Mouse (Mus musculus): ENCODE measurements around the gene Abraxas2.

The Abraxas2 gene

DNA sequence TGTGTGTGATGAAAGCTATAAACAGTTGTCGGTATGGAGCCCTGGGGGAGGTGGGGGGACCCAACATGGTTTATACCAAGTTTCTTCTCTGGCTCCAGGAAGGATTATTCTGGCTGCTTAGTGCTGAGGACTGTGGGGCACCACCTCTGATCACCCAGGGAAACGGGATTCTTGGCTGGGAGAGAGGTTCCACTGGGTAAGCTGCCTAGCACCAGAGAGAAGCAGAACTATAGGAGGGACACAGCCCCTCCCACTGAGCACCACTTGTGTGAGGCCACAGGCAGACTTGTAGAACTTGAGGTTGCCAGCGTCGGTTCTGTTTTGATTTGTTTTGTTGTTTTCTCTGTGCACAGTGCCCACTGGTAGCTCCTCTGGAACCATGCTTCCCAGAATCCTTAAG, 5.1 kb upstream of the Abraxas2 start:
- DNase-seq (ENCODE audit: low spot score), result no peak

DNA sequence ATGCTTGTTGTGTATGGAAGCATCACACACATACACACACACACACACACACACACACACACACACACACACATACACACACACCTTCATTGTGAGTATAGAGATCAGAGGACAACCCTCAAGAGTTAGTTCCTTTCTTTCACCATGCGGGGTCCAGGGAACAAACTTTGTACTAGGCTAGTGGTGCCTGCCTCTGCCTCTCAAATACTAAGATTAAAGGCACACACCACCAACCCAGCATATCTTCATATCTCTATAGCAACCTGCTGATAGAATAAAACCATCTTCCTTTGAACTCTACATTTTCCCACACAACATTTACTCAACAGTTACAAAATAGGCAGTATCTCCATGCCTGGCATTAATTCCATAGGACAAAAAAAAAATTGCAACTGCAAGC, 2.9 kb upstream of the Abraxas2 start:
- no peak for DNase-seq (ENCODE audit: low spot score)

DNA sequence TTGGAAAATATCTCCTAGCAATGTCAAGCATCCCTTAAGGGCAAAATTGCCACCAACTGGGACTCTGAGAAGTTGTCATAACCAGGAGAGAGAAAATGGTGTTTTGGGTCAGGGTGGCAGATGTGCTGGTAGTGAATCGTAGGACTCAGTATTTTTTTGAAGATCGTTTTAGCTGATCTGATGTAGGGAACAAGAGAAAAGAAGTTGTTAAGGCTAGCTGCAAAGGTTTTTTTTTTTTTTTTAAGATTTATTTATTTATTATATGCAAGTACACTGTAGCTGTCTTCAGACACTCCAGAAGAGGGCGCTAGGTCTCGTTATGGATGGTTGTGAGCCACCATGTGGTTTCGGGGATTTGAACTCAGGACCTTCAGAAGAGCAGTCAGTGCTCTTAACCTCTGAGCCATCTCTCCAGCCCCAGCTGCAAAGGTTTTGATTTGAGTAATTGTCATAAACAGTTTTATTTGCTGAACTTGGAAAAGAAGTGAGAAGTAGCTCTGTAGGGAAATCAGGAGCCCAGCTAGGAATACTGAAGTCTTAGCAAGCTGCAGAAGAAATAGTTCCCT, 899 bp upstream of the Abraxas2 start:
- DNase-seq (ENCODE audit: low spot score), result no peak

DNA sequence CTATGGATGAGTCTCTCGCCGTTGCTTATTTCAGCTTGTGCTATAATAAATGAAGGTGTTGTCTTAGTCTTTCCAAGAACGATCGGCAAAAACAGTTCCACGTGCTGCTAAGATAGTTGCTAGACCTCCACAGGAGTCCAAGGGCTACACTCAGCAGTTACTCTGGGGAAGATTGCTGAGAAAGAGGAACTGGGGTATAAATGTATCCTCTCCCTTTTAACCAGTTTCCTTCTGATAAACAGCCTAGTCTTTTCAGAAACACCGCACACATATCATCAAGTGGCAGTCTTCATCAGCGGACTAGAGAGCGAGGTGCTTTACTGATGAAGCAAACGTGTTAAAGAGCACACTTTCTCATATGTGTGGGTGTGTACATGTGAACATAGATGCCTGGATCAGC, 7.3 kb downstream of the Abraxas2 start:
- DNase-seq (ENCODE audit: low spot score), result no peak

DNA sequence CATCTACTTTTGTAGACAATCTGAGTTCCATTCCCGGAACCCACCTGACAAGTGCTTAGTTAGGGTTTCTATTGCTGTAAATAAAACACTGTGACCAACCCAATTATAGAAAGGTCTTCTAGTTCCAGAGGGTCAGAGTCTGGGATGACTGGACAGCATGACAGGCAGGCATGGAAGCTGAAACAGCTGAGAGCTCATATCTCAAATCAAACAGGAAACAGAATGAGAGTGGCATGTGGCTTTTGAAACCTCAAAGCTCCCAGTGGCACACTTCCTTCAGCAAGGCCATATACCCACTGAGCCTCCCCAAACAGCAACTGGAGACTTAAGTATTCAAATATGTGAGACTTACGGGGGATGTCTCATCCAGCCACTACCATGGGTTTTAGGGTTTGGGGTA, 14.0 kb downstream of the Abraxas2 start:
- no peak for DNase-seq (ENCODE audit: low spot score)

DNA sequence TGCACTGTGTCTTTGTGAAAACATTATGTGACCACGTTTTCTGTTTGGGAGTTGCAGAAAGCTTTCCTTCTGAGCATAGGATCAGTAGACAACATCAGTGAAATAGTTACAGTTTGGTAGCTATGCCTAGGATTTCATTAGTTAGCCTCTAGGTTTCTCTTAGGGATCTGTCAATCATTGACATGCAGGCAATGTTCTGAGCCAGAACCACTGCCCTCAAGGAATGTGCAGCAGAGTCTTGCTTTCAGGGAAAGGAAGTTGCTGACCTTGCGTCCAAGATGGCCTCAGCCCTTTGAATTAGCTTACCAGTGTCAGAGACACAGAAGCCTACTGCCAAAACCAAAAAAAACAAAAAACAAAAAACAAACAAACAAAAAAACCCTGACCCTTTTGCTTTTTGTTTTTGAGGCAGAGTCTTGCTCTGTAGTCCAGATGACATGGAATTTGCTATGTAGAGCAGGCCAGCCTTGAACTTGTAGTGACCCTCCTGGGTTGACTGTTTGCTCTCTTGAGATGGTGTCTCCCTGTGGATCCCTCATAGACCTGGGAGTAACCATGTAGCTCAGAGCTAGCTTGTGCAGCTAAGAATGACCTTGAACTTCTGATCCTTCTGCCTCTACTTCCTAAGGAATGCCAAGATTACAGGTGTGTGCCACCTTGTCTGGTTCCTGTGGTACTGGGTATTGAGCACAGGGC, 16.5 kb downstream of the Abraxas2 start:
- DNase-seq (ENCODE audit: low spot score), result no peak

DNA sequence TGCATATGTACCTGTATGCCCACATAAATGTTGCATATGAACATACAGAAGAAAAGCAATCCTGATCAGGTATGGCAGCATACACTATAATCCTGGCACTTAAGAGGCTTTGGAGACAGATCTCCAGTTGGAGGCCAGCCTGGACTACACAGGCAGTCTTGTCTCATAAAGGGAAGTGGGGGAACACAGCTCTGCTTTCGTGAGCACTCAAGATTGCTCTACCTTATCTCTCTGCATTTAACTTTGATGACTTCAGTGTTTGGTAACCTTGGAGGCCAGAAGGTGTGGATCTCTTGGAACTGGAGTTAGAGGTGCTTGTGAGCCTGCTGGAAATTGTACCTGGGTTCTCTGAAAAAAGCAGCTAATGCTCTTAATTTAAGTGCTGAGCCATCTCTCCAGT, 21.3 kb downstream of the Abraxas2 start:
- no peak for DNase-seq (ENCODE audit: low spot score)

DNA sequence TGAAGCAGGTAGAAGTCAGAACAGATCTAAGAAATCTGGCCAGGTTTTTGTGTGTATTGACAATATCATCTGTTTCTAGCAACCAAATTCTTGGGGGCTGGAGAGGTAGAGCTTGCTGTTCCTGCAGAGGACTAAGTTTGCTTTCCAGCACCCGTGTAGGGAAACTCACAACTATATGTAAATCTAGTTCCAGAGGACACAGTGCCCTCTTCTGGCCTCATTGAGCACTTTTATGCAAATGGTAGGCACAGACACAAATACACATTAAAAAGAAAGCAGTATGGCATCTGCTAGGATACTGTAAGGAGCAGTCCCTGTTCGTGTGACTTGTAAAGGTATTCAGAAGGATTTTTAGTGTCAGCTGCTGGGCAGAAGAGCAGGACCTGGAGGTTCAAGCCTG, 23.3 kb downstream of the Abraxas2 start:
- DNase-seq (ENCODE audit: low spot score), result peak; percentile 41

DNA sequence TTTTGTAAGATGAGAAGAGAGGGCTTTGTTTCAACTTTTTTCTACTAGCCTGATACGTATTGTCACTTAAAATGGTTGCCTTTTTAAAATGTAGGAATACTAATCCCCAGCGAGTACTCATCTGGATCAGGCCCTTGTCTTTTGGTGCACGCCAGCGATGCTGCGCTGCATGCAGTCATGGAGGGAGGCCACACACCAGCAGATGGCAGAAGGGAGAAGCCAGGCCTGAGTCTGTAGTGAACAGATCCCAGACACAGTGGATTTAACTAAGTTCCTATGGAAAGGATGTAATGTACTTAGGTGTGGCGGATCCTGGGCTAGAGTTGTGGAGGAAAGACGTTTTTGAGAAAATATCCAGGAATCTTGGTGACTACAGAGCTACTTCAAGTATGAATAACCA, 25.0 kb downstream of the Abraxas2 start:
- DNase-seq (ENCODE audit: low spot score), result peak; percentile 9

DNA sequence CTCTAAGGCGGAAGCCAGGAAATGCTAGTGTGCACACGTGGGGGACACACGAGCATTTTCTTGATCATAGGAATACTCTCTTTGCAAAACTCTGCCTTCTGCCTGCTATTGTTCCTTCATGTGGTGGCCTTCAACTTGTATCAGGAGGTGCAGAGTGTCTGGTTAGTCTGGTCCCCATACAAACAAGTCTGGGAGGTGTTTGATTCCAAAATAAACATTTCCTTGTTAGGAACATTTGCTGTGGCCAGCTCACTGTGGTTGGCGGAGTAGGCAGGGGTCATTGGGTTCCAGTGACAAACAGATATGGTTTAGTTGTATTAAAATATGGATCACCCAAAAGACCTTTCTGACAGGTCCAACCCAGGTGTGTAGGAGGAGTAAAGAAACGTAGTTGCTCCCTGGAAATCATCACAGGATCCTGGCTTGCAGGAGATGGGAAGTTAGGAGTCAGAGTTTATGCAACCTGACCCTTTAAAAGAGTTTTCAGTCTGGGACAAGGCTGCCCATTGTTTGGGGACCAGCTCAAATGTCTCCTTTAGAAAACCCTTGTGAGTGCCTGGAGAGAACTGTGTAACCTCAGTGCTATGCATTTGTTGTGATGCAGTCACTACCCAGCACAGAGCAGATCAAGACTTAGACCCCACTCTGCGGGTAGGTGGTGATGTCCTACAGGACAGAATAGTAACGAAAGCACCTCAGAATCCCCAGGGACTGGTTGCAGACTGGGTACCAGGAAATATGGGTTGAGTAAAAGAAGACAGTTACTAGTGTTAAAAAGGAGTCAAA, 28.2 kb downstream of the Abraxas2 start:
- DNase-seq (ENCODE audit: low spot score), result peak; percentile 33

DNA sequence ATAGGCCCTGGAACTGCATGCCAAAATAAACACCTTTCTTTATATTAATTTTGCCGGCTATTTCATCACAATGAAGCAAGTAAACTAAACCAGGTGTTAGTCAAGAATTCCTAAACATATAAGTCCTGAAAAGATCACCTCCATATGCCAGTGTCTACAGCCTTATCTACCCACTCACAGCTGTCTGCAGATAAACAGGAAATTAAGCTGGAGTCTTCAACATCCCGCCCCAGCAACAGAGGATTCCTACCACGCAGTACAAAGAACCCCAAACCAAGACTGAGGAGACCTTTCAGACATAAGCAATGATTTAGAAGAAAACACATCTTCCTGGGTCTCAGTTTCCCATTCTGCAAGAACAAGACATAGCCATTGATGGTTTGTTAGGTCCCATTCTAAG, 29.0 kb downstream of the Abraxas2 start:
- no peak for DNase-seq (ENCODE audit: low spot score)

DNA sequence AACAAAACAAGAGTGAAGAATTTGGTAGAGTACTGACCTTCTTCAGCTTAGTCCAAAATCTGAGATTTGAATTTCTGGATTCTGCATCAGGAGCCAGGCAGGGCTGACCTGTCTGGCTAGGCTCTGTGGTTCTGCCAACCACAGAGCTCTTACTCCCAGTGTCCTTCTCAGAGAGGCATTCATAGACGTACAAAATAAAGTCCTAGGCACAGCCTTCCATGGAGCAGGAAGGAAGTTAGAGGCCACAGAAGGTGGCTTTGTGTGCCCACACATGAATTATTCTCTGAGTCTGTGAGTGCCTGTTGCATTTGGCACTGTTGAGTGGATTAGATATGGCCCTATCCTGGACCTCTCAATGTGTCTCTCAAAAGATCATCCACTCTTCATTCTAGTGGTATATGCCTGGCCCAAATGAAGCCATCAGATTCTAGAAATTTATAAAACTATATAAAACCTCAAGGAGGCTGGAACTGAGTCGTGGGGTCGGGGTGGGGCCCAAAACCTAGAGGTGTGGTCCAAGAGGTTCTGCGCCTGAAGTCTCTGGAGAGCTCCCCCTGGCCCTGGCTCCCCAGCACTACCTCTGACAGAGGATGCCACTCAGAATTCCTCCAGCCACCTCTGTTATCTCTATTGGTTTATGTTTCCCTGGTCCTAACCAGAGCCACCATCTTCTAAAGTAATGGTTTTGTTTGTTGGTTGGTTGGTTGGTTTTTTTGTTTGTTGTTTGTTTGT, 29.7 kb downstream of the Abraxas2 start:
- DNase-seq (ENCODE audit: low spot score), result no peak

DNA sequence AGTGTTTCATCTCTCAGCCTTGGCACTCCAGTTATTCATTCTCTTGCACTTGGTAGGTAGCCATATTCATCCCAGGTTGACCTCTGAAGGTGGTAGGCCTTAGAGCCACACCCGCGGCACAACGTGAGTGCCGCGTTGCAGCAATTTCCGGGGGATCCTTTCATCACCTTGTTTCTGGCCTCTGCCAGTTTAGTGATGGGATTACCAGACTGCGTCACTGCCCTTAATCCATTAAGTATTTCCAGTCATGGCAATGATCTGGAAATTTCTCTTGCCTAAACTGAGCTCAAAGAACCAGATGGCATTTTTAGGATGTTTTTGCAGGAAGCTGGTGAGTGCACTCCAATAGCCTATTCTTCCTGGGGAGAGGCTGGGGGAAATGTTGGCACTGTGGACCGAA, 30.7 kb downstream of the Abraxas2 start:
- no peak for DNase-seq (ENCODE audit: low spot score)

DNA sequence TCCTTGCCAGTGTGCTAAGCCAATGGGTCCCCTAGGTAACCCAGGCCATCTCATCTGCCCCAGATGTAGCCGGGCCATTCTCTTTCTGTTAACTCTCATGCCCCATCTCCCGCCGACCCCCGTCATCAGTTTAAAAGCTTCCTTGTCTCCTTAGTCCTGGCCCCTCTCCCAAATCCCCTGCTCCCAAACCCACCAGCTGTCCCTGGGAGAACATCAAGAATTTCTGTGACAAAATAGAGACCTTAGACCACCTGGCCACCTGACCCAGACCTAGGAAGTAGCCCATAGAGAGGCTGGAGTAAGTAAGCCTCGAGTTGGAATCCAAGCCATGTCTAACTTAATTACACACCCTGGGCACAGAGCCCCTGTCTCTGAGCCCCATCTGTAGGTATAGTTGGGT, 31.2 kb downstream of the Abraxas2 start:
- no peak for DNase-seq (ENCODE audit: low spot score)

DNA sequence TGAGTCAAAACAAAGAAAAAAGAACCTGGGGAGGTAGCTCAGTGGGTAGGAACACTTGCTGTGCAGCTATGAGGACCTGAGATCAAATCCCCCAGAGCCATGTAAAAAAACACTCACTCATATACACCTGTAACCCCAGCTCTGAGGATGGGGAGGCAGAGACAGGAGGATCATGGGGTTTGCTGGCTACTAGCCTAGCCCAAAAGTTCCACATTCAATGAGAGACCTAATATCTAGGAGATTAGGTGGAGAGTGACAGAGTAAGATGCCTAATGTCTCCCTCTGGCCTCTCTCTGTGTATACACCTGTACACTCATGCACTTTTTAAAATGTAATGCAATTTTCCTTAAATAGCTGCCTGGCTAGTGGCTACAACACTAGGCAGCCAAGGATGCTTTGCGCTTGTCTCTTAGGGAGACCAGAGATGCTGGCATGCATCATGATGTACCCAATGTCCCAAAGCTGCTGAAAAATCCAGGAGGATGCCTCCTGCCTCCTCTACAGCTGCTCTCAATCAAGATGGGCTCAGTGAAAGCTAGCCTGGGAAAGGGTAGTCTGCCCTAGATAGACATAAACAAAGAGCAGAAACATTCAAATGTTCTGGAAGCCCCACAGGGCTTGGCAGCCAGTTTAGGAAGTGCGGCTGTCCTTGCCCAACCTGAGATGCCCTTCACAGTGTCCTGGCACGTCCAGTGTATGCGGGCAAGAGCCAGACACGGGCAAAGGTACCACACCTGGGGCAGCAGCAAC, 32.7 kb downstream of the Abraxas2 start:
- DNase-seq (ENCODE audit: low spot score), result no peak

DNA sequence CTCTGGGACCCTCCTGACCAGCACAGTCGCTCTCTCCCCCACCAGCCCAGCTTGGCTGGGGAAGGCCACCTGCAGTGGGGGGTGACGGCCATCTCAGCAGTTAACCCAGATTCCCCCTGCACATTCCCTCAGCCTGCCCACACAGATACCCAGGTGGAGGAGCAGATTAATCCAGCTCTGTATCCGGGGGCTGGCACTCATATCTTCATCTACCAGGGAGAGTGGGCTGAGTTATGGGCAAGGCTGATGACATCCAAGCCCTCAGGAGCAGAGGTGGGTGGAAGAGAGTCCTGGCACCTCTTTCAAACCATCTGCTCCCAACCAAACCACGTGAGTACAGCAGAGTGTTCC, 33.3 kb downstream of the Abraxas2 start:
- no peak for DNase-seq (ENCODE audit: low spot score)

DNA sequence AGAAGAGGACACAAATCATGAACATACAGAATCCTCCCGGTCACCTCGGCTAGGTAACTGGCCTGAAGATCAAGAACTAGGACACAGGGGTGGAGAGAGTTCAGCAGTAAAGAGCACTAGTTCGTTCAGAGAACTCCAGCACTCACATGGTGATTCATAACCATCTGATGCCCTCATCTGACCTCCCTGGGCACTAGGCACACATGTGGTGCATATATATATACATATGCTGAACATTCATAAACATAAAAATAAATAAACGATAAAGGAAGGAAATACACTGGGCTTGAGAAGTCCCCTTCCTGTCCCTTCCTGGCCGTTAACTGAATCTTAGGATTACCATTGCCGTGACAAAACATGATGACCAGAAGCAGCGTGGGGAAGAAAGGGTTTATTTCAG, 33.8 kb downstream of the Abraxas2 start:
- DNase-seq (ENCODE audit: low spot score), result no peak

DNA sequence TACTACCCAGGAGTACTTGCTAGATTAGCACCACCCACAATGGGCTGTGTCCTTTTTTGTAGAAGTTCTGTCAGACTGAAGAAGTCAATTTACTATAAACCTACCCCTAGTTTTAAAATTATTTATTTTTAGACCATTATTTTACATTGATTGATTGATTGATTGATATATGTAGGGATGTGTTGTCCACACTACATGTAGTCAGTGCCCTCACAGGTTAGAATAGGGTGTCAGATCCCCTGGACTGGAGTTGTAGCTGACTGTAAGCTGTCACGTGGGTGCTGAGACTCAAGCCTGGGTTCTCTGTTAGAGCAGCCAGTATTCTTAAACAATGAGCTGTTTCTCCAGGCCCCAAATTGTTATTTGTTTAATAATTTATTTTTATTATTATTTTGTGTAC, 34.3 kb downstream of the Abraxas2 start:
- no peak for DNase-seq (ENCODE audit: low spot score)

DNA sequence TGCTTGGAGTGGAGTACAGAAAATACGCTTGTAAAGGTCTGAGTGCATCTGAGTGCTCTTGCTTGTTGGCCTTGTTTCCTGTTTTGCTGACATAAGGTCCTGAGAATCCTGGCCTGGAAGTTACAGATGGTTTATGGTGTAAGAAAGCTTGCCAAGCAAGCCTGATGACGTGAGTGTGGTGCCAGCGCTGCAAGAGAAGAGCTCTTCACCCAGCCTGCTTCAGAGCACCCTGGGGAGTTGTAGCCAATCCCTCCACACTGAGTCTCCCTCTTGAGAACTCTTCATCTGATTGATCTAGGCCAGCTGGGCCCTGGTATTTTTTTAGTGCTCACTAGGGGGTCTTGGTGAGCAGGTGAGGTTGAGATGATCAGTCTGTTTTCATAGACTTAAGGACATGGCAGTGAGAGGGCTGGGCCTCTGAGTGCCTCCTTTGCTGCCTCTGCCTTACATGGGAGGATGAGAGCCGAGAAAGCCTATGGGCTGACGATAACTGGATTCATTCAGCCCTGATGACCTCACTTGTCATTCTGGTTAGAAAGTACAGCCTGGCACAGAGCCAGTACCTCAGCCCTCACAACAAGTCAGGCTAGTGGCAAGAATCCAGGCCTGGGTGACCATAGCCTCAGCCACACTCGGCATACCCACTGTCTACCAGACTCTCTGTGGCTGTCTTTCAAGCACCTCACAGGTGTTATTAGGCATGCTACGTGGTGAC, 36.0 kb downstream of the Abraxas2 start:
- DNase-seq (ENCODE audit: low spot score), result no peak

DNA sequence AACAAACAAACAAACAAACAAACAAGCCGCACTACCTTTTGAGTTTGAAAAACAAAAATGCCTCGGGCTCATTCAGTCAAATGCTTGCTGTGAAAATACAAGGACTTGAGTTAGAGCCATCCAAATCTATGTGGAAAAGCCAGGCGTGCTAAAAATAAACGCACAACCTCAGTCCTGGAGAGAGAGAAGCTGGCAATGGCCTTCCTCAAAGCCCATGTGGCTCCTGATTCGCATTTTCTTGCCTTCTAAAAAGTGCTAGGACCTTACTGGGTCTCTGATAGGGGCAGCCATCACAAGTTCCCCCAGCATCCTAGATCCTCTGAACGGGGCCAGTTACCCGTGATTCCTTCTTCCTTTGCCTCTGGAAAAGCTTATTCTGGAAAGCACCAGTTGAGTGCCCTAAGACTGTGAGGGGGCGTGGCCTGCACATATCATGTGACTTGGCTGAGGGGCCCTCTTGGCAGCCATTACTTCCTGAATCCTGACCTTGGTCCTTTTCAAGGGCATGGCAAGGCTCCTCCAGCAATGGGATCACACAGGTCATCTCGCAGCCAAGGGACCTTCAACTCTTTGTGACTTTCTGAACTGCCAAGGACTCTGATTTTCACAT, 37.3 kb downstream of the Abraxas2 start:
- no peak for DNase-seq (ENCODE audit: low spot score)

DNA sequence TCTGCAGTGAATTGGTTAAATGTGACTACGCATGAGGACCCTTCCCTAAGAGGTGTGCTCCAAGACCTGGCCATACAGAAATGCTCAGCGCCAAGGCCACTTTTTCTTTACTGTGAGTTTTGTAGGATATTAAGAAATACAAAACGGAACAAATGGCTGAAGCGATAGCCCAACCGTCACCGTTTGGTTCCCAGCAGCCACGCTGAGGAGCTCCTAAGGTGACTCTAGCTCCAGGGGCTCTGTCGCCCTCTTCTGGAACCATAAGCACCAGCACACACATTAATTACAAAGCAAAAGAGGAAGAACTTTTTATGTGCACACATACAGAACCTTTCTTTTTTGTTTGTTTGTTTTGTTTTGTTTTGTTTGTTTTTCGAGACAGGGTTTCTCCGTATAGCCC, 38.2 kb downstream of the Abraxas2 start:
- no peak for DNase-seq (ENCODE audit: low spot score)
